Mouse (Mus musculus) ES-Bruce4 (cell line): ENCODE results near the gene Map4k4. TPM values are rescaled to one million over a fixed set of nuclear protein-coding genes. Genes with fewer than 3 reads are reported as not detected.

Experiments
- H3K27ac ChIP-seq: 2 replicates; pipeline ENCODE4 v1.5.1; 2012; ENCODE audit warnings: low read length, inconsistent platforms; ENCODE audit not compliant: insufficient read depth
- H3K27me3 ChIP-seq: 2 replicates; pipeline ENCODE4 v1.6.1; 2012; ENCODE audit warnings: mild to moderate bottlenecking, low read length, inconsistent platforms; ENCODE audit not compliant: control insufficient read depth, poor library complexity, insufficient read depth, severe bottlenecking
- H3K36me3 ChIP-seq: 2 replicates; pipeline ENCODE4 v1.6.1; 2012; ENCODE audit warnings: inconsistent platforms, mild to moderate bottlenecking, low read length, moderate library complexity; ENCODE audit not compliant: control insufficient read depth, poor library complexity, insufficient read depth, severe bottlenecking
- H3K4me1 ChIP-seq: one replicate; pipeline ENCODE4 v1.8.1; 2011; ENCODE audit warnings: low read length; ENCODE audit not compliant: control insufficient read depth, insufficient read depth
- H3K4me3 ChIP-seq: 2 replicates; pipeline ENCODE4 v1.5.1; 2011; ENCODE audit warnings: low read depth, mild to moderate bottlenecking, low read length
- H3K9ac ChIP-seq: 2 replicates; pipeline ENCODE4 v1.6.1; 2012; ENCODE audit warnings: low read depth, mild to moderate bottlenecking, inconsistent platforms; ENCODE audit not compliant: poor library complexity, severe bottlenecking
- H3K9me3 ChIP-seq: replicated peaks from 2 replicates; pipeline ENCODE4 v1.6.1; 2012; ENCODE audit warnings: mild to moderate bottlenecking, low read length, inconsistent platforms; ENCODE audit not compliant: control insufficient read depth, poor library complexity, insufficient read depth, severe bottlenecking
- CTCF ChIP-seq: IDR thresholded peaks from one replicate; pipeline ENCODE4 v1.8.1; 2011; ENCODE audit warnings: low read depth, low read length
- EP300 ChIP-seq: IDR thresholded peaks from 2 replicates; pipeline ENCODE4 v1.6.1; 2011; ENCODE audit warnings: low read depth, low read length; ENCODE audit not compliant: insufficient read depth
- POLR2A ChIP-seq: IDR thresholded peaks from one replicate; pipeline ENCODE4 v1.8.1; 2011; ENCODE audit warnings: low read length; ENCODE audit not compliant: insufficient read depth
- polyA plus RNA-seq: library from polyadenylated mRNA; stranded (reverse); fragments of >200 nt; gene quantifications from 2 replicates; pipeline ENCODE4 v1.2.4, GENCODE M21; 2011; ENCODE audit warnings: low read depth; ENCODE audit not compliant: missing spikeins, insufficient read depth, insufficient read length

The Map4k4 gene
- polyA plus RNA-seq, 1 experiment, result 308 TPM

- Histone ChIP-seq H3K9me3 (no peaks in the 10 kb centered on the region), H3K27ac (no peak overlapping the region), H3K27me3 (no peaks in the 10 kb centered on the region), H3K4me1 (peaks cover 2% of the 10 kb centered on the region), H3K4me3 (no peak overlapping the region), H3K9ac (no peak overlapping the region), H3K36me3 (0 out of 2 replicates have a peak, but pooled peaks cover 3% of the 10 kb centered on the region)
- TF ChIP-seq EP300, result no peak
- TF ChIP-seq CTCF, result no peak
- no peak for TF ChIP-seq POLR2A
These were observed 59.9 kb downstream of the Map4k4 start for GRCm38 (mm10) chr1:39960623-39961022.

GRCm38 (mm10) chr1:39961113-39961512 lies 60.4 kb downstream of the Map4k4 start:
- H3K27me3 ChIP-seq, result no peaks in the 10 kb centered on the region
- H3K27ac ChIP-seq, result no peak overlapping the region
- H3K4me1 ChIP-seq, result peaks cover 2% of the 10 kb centered on the region
- TF ChIP-seq POLR2A, result no peak
- TF ChIP-seq EP300, result no peak
- TF ChIP-seq CTCF, result no peak
- no peaks in the 10 kb centered on the region for H3K9me3 ChIP-seq
- H3K4me3 ChIP-seq, result no peak overlapping the region
- no peak overlapping the region for H3K9ac ChIP-seq
- 0 out of 2 replicates have a peak, but pooled peaks cover 3% of the 10 kb centered on the region for H3K36me3 ChIP-seq

- Histone ChIP-seq H3K27ac (no peak overlapping the region), H3K9me3 (no peaks in the 10 kb centered on the region), H3K27me3 (no peaks in the 10 kb centered on the region), H3K36me3 (0 out of 2 replicates have a peak, but pooled peaks cover 3% of the 10 kb centered on the region), H3K4me1 (peaks cover 2% of the 10 kb centered on the region), H3K9ac (no peak overlapping the region), H3K4me3 (no peak overlapping the region)
- TF ChIP-seq EP300 (no peak), POLR2A (no peak), CTCF (no peak)
These were observed 61.6 kb downstream of the Map4k4 start for GRCm38 (mm10) chr1:39962321-39962720.

GRCm38 (mm10) chr1:39962840-39963239 lies 62.1 kb downstream of the Map4k4 start:
- Histone ChIP-seq H3K9ac (no peak overlapping the region), H3K9me3 (no peaks in the 10 kb centered on the region), H3K4me3 (no peak overlapping the region), H3K27me3 (no peaks in the 10 kb centered on the region), H3K4me1 (no peaks in the 10 kb centered on the region), H3K27ac (no peak overlapping the region), H3K36me3 (0 out of 2 replicates have a peak, but pooled peaks cover 3% of the 10 kb centered on the region)
- TF ChIP-seq EP300, result no peak
- TF ChIP-seq CTCF, result no peak
- no peak for TF ChIP-seq POLR2A

GRCm38 (mm10) chr1:39963821-39964220 lies 63.1 kb downstream of the Map4k4 start:
- no peak overlapping the region for H3K4me3 ChIP-seq
- no peak overlapping the region for H3K9ac ChIP-seq
- H3K27me3 ChIP-seq, result no peaks in the 10 kb centered on the region
- H3K36me3 ChIP-seq, result 0 out of 2 replicates have a peak, but pooled peaks cover 3% of the 10 kb centered on the region
- no peaks in the 10 kb centered on the region for H3K4me1 ChIP-seq
- no peak for TF ChIP-seq CTCF
- TF ChIP-seq EP300, result no peak
- no peak for TF ChIP-seq POLR2A
- H3K9me3 ChIP-seq, result no peaks in the 10 kb centered on the region
- H3K27ac ChIP-seq, result no peak overlapping the region

GRCm38 (mm10) chr1:39964427-39964826 lies 63.7 kb downstream of the Map4k4 start:
- Histone ChIP-seq H3K4me1 (no peaks in the 10 kb centered on the region), H3K9me3 (no peaks in the 10 kb centered on the region), H3K27ac (no peak overlapping the region), H3K36me3 (0 out of 2 replicates have a peak, but pooled peaks cover 3% of the 10 kb centered on the region), H3K27me3 (no peaks in the 10 kb centered on the region), H3K9ac (no peak overlapping the region), H3K4me3 (no peak overlapping the region)
- no peak for TF ChIP-seq EP300
- TF ChIP-seq POLR2A, result no peak
- no peak for TF ChIP-seq CTCF
